Comparison of ENCODE assay signal across 22 mouse cellular contexts in genomic region chr13:41483966-41484365, GRCm38 (mm10). TPM values are rescaled to one million over a fixed set of nuclear protein-coding genes. Genes with fewer than 3 reads are reported as not detected.
DNase-seq lines count a peak whose midpoint lies in the region; ATAC-seq and TF ChIP-seq lines count a peak whose summit lies in the region.
"Had no signal": no experiment of that assay in that cellular context is flagged by ENCODE, and none has a peak within 500 bp of the region (broad histone marks: within the 10 kb centered on the region; RNA-seq: fewer than 3 reads in every experiment).

No protein-coding gene starts in this region.

- ATAC-seq in hindbrain, embryonic 16.5 days, result no peak
- peak; percentile 23 for ATAC-seq in megakaryocyte, adult 5-6 weeks (ENCODE audit: poor library complexity, severe bottlenecking)
- no peak for ATAC-seq in erythroblast, adult 5-6 weeks (replicated peaks; ENCODE audit: low FRiP score, poor library complexity, severe bottlenecking)
- ATAC-seq: forebrain, postnatal 0 days; intestine, postnatal 0 days had no signal

- peaks cover 38% of the 10 kb centered on the region for H3K27me3 ChIP-seq in hindbrain, embryonic 10.5 days (ENCODE audit: insufficient read depth, poor library complexity, severe bottlenecking)
- H3K27me3 ChIP-seq in hindbrain, embryonic 16.5 days (replicated peaks; ENCODE audit: control insufficient read depth, insufficient read depth, low read length), result no peaks in the 10 kb centered on the region
- no peaks in the 10 kb centered on the region for H3K27me3 ChIP-seq in thymus, adult 2 months (ENCODE audit: control insufficient read depth, insufficient read depth, low read length)
- H3K27me3 ChIP-seq in splenic B cell, adult 2 months (ENCODE audit: control insufficient read depth, insufficient read depth, low read length, poor library complexity, severe bottlenecking), result no peaks in the 10 kb centered on the region
- H3K27me3 ChIP-seq: limb, embryonic 13.5 days; liver, embryonic 15.5 days; neural tube, embryonic 12.5 days; stomach, embryonic 15.5 days had no signal

- TF ChIP-seq CTCF in thymus, adult 2 months (IDR thresholded peaks at IDR 0.05; ENCODE audit: borderline replicate concordance, control insufficient read depth, extremely low read depth, insufficient read depth, low read length, poor library complexity), result no peak

- H3K36me3 ChIP-seq in hindbrain, embryonic 10.5 days, result no peaks in the 10 kb centered on the region
- no peaks in the 10 kb centered on the region for H3K36me3 ChIP-seq in hindbrain, embryonic 16.5 days (ENCODE audit: control insufficient read depth, insufficient read depth, low read length)
- H3K36me3 ChIP-seq in thymus, adult 2 months (ENCODE audit: control insufficient read depth, insufficient read depth, low read length), result no peaks in the 10 kb centered on the region
- peaks cover 8% of the 10 kb centered on the region; the same call in 1 of the 2 replicates for H3K36me3 ChIP-seq in splenic B cell, adult 2 months (ENCODE audit: control insufficient read depth, insufficient read depth, low read length, poor library complexity, severe bottlenecking)
- H3K36me3 ChIP-seq: G1E; hindbrain, embryonic 13.5 days; limb, embryonic 13.5 days; liver, embryonic 15.5 days; neural tube, embryonic 12.5 days; stomach, embryonic 15.5 days had no signal

- no peak for DNase-seq in hindbrain, embryonic 10.5 days (ENCODE audit: low spot score)
- no peak for DNase-seq in thymus, adult 2 months
- no peak for DNase-seq in thymus, postnatal 4 days
- DNase-seq in splenic B cell, adult 2 months (ENCODE audit: low read depth, low spot score), result peak; percentile 66
- DNase-seq in urinary bladder, postnatal 10 days (ENCODE audit: low spot score), result no peak
- DNase-seq: cerebellum, postnatal 25 days; forebrain, postnatal 0 days; kidney, postnatal 36 days; lung, postnatal 10 days; midbrain, embryonic 14.5 days; right cerebral cortex, postnatal 14 days had no signal

- no peak overlapping the region for H3K4me3 ChIP-seq in hindbrain, embryonic 10.5 days
- no peak overlapping the region for H3K4me3 ChIP-seq in hindbrain, embryonic 16.5 days (ENCODE audit: low read length)
- H3K4me3 ChIP-seq in thymus, adult 2 months (ENCODE audit: control insufficient read depth, insufficient read depth, low read length), result no peak overlapping the region
- H3K4me3 ChIP-seq: erythroblast, embryonic 14.5 days; hindbrain, embryonic 13.5 days; limb, embryonic 13.5 days; liver, embryonic 15.5 days; neural tube, embryonic 12.5 days; stomach, embryonic 15.5 days had no signal

- H3K9ac ChIP-seq in hindbrain, embryonic 16.5 days (ENCODE audit: low read depth, low read length), result no peak overlapping the region
- H3K9ac ChIP-seq: forebrain, postnatal 0 days; hindbrain, embryonic 13.5 days; limb, embryonic 13.5 days; liver, embryonic 15.5 days; neural tube, embryonic 12.5 days; stomach, embryonic 15.5 days had no signal

- H3K27ac ChIP-seq in hindbrain, embryonic 10.5 days, result peak overlapping the region; percentile 20; the same call in 1 of the 2 replicates
- no peak overlapping the region for H3K27ac ChIP-seq in hindbrain, embryonic 16.5 days (ENCODE audit: low read depth, low read length)
- peak overlapping the region; percentile 48; the same call in 1 of the 2 replicates for H3K27ac ChIP-seq in thymus, adult 2 months (ENCODE audit: control insufficient read depth, insufficient read depth, low read length)
- H3K27ac ChIP-seq: hindbrain, embryonic 13.5 days; limb, embryonic 13.5 days; liver, embryonic 15.5 days; neural tube, embryonic 12.5 days; stomach, embryonic 15.5 days had no signal

- H3K4me1 ChIP-seq in hindbrain, embryonic 10.5 days (replicated peaks), result peaks cover 20% of the 10 kb centered on the region
- no peaks in the 10 kb centered on the region for H3K4me1 ChIP-seq in hindbrain, embryonic 16.5 days (ENCODE audit: control insufficient read depth, insufficient read depth, low read depth, low read length)
- peaks cover 16% of the 10 kb centered on the region for H3K4me1 ChIP-seq in thymus, adult 2 months (replicated peaks; ENCODE audit: control insufficient read depth, insufficient read depth, low read length)
- H3K4me1 ChIP-seq: limb, embryonic 13.5 days; stomach, embryonic 15.5 days had no signal

- no peaks in the 10 kb centered on the region for H3K9me3 ChIP-seq in hindbrain, embryonic 10.5 days
- H3K9me3 ChIP-seq in hindbrain, embryonic 16.5 days (ENCODE audit: control insufficient read depth, low read length), result no peaks in the 10 kb centered on the region
- H3K9me3 ChIP-seq: G1E; hindbrain, embryonic 13.5 days; limb, embryonic 13.5 days; liver, embryonic 15.5 days; neural tube, embryonic 12.5 days; stomach, embryonic 15.5 days had no signal

- no peak overlapping the region for H3K4me2 ChIP-seq in hindbrain, embryonic 16.5 days (ENCODE audit: low read length)
- H3K4me2 ChIP-seq: hindbrain, embryonic 13.5 days; limb, embryonic 13.5 days; liver, embryonic 15.5 days; neural tube, embryonic 12.5 days; stomach, embryonic 15.5 days had no signal

- WGBS in hindbrain, embryonic 10.5 days, result 88% methylated on average over 7 of the region's 7 CpGs
- 93% methylated on average over 7 of the region's 7 CpGs for WGBS in hindbrain, embryonic 16.5 days
- WGBS in thymus, adult 2 months, result 83% methylated on average over 7 of the region's 7 CpGs

- no peak for TF ChIP-seq POLR2A in thymus, adult 2 months (IDR thresholded peaks at IDR 0.05; ENCODE audit: control insufficient read depth, extremely low read depth, insufficient read depth, low read length, poor library complexity)

RNA-seq across cellular contexts. Expression of gene Nedd9, which starts 3.2 kb away (rescaled TPM):
- 17.2 and 20.9 TPM in 2 replicates for polyA plus RNA-seq in hindbrain, embryonic 10.5 days (2016; fragmentation: Nextera tagmentation; extraction: Ambion mirVana)
- 11.9 and 14.2 TPM in 2 replicates for polyA plus RNA-seq in hindbrain, embryonic 16.5 days (2015; fragmentation: Nextera tagmentation; extraction: Ambion mirVana)
- 39.4 and 41.0 TPM in 2 replicates for polyA plus RNA-seq in thymus, adult 2 months (2012; rRNA removed)
- total RNA-seq in megakaryocyte, adult 5-6 weeks (2015), result 50.6 and 64.3 TPM in 2 replicates
- 74.0 and 85.5 TPM in 2 replicates for total RNA-seq in megakaryocyte, adult 5-6 weeks (2017)
- 14.2 and 14.4 TPM in 2 replicates for total RNA-seq in erythroblast, adult 5-6 weeks (2015; ENCODE audit: low replicate concordance)
- 13.1 TPM in 2 replicates for total RNA-seq in erythroblast, adult 5-6 weeks (2017; ENCODE audit: low replicate concordance)
- polyA plus RNA-seq: erythroblast, embryonic 14.5 days; G1E had no signal
